Mouse (Mus musculus): ENCODE results near the gene Sst.
"Not testable (repeated sequence)": the region's sequence is repeated elsewhere in the genome, so short reads cannot be mapped to it uniquely, and the experiment has no call there.

Gene Sst

GRCm38 (mm10) chr16:23890636-23891035 is at the start of gene Sst:
Gene Sst, minus strand, starts transcription at chr16:23890958.
- DNase-seq (ENCODE audit: low read depth) = no peak

- DNase-seq (ENCODE audit: low read depth) = no peak
Observed at GRCm38 (mm10) chr16:23934397-23934796, 43.6 kb upstream of the Sst start.

- no peak for DNase-seq (ENCODE audit: low read depth)
Observed at GRCm38 (mm10) chr16:23932294-23932693, 41.5 kb upstream of the Sst start, which contains the start of gene Rtp2. Gene Rtp2, minus strand, starts transcription at chr16:23932394.

GRCm38 (mm10) chr16:23931275-23931674 is 40.5 kb upstream of the Sst start:
- no peak for DNase-seq (ENCODE audit: low read depth)

- DNase-seq (ENCODE audit: low read depth) = no peak
Observed at GRCm38 (mm10) chr16:23930426-23931073, 39.8 kb upstream of the Sst start.

GRCm38 (mm10) chr16:23927301-23928114 is 36.8 kb upstream of the Sst start:
- no peak for DNase-seq (ENCODE audit: low read depth)

GRCm38 (mm10) chr16:23922906-23923305 is 32.1 kb upstream of the Sst start:
- no peak for DNase-seq (ENCODE audit: low read depth)

GRCm38 (mm10) chr16:23921697-23922096 is 30.9 kb upstream of the Sst start:
- DNase-seq (ENCODE audit: low read depth) = no peak

- DNase-seq (ENCODE audit: low read depth) = no peak
Observed at GRCm38 (mm10) chr16:23919418-23919817, 28.7 kb upstream of the Sst start.

- DNase-seq (ENCODE audit: low read depth) = no peak
Observed at GRCm38 (mm10) chr16:23913401-23913800, 22.6 kb upstream of the Sst start.

GRCm38 (mm10) chr16:23912741-23913140 is 22.0 kb upstream of the Sst start:
- no peak for DNase-seq (ENCODE audit: low read depth)

- DNase-seq (ENCODE audit: low read depth) = not testable (repeated sequence)
Observed at GRCm38 (mm10) chr16:23909015-23909354, 18.2 kb upstream of the Sst start.

- not testable (repeated sequence) for DNase-seq (ENCODE audit: low read depth)
Observed at GRCm38 (mm10) chr16:23908076-23909014, 17.6 kb upstream of the Sst start.

- not testable (repeated sequence) for DNase-seq (ENCODE audit: low read depth)
Observed at GRCm38 (mm10) chr16:23906586-23906985, 15.8 kb upstream of the Sst start.

GRCm38 (mm10) chr16:23901411-23901810 is 10.7 kb upstream of the Sst start:
- DNase-seq (ENCODE audit: low read depth) = no peak

- DNase-seq (ENCODE audit: low read depth) = no peak
Observed at GRCm38 (mm10) chr16:23900061-23900460, 9.3 kb upstream of the Sst start.

GRCm38 (mm10) chr16:23898840-23899239 is 8.1 kb upstream of the Sst start:
- peak; percentile 28 for DNase-seq (ENCODE audit: low read depth)

- peak; percentile 2 for DNase-seq (ENCODE audit: low read depth)
Observed at GRCm38 (mm10) chr16:23897984-23898586, 7.3 kb upstream of the Sst start.

- DNase-seq (ENCODE audit: low read depth) = no peak
Observed at GRCm38 (mm10) chr16:23897486-23897885, 6.7 kb upstream of the Sst start.

- DNase-seq (ENCODE audit: low read depth) = no peak
Observed at GRCm38 (mm10) chr16:23895135-23895534, 4.4 kb upstream of the Sst start.

GRCm38 (mm10) chr16:23890151-23890550 is 607 bp downstream of the Sst start:
- DNase-seq (ENCODE audit: low read depth) = no peak

All from c-Kit-positive CD71-positive TER-119-negative erythroid progenitor cells, embryonic 14.5 days (primary cell).